ENCODE assay signal across 26 mouse cellular contexts in genomic region chr1:188269071-188269470, GRCm38 (mm10). TPM values are rescaled to one million over a fixed set of nuclear protein-coding genes. Genes with fewer than 3 reads are reported as not detected.
"Had no signal": no experiment of that assay in that cellular context is flagged by ENCODE, and none has a peak within 500 bp of the region (broad histone marks: within the 10 kb centered on the region; RNA-seq: fewer than 3 reads in every experiment).

No protein-coding gene starts in this region.

- H3K4me1 ChIP-seq: limb, embryonic 12.5 days; limb, embryonic 15.5 days; lung, embryonic 15.5 days; megakaryocyte, embryonic 14.5 days; midbrain, embryonic 10.5 days; midbrain, embryonic 13.5 days; neural tube, embryonic 12.5 days; neural tube, embryonic 15.5 days had no signal

- H3K9me3 ChIP-seq: limb, embryonic 12.5 days; limb, embryonic 15.5 days; lung, embryonic 15.5 days; midbrain, embryonic 10.5 days; midbrain, embryonic 13.5 days; neural tube, embryonic 12.5 days; neural tube, embryonic 15.5 days had no signal

- H3K9ac ChIP-seq: limb, embryonic 12.5 days; limb, embryonic 15.5 days; liver, embryonic 14.5 days; lung, embryonic 15.5 days; midbrain, embryonic 13.5 days; neural tube, embryonic 12.5 days; neural tube, embryonic 15.5 days had no signal

- H3K4me3 ChIP-seq: limb, embryonic 12.5 days; limb, embryonic 15.5 days; lung, embryonic 15.5 days; megakaryocyte, embryonic 14.5 days; midbrain, embryonic 10.5 days; midbrain, embryonic 13.5 days; myocyte; neural tube, embryonic 12.5 days; neural tube, embryonic 15.5 days had no signal

- DNase-seq: kidney, adult 18-20 months; kidney, adult 9 months; kidney, postnatal 14 days; kidney, postnatal 4 days; left cerebral cortex, postnatal 4 days; lung, adult 18-20 months; lung, postnatal 10 days; lung, postnatal 36 days; thymus, postnatal 25 days had no signal

- H3K27ac ChIP-seq: limb, embryonic 12.5 days; limb, embryonic 15.5 days; liver, embryonic 14.5 days; lung, embryonic 15.5 days; midbrain, embryonic 10.5 days; midbrain, embryonic 13.5 days; neural tube, embryonic 12.5 days; neural tube, embryonic 15.5 days; stomach, postnatal 0 days had no signal

- H3K27me3 ChIP-seq: limb, embryonic 12.5 days; limb, embryonic 15.5 days; lung, embryonic 15.5 days; megakaryocyte, embryonic 14.5 days; midbrain, embryonic 13.5 days; neural tube, embryonic 12.5 days; neural tube, embryonic 15.5 days had no signal

- H3K36me3 ChIP-seq: limb, embryonic 12.5 days; limb, embryonic 15.5 days; lung, embryonic 15.5 days; midbrain, embryonic 10.5 days; midbrain, embryonic 13.5 days; neural tube, embryonic 12.5 days; neural tube, embryonic 15.5 days had no signal

- ATAC-seq: intestine, embryonic 16.5 days; midbrain, embryonic 13.5 days; midbrain, embryonic 16.5 days had no signal

- H3K4me2 ChIP-seq: limb, embryonic 12.5 days; limb, embryonic 15.5 days; liver, embryonic 11.5 days; lung, embryonic 15.5 days; midbrain, embryonic 13.5 days; neural tube, embryonic 12.5 days; neural tube, embryonic 15.5 days had no signal

RNA-seq across cellular contexts. Expression of gene Ush2a, which starts 7.2 kb away (rescaled TPM):
- polyA plus RNA-seq: myocyte; small intestine, adult 2 months; stomach, embryonic 14.5 days; stomach, postnatal 0 days; thymus, postnatal 0 days had no signal
